In the genomic region with DNA sequence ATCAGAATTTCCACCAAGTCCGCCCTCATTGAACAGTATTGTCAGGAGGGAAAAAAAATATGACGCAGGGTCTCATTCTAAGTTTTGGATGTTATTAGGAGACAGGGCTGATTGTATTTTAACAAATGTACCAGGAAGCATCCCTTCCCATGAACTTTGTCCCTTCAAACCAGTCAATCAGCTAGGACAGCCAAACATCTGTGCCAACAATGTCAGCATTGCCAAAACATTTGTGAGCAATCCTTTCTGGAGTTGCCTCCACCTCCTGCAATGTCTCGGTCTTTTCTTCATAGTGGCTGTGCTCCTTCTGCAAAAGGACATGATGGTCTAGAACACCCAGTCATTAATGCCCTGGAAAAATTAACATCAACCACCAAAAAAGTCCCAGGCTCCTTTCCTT, we compare ENCODE assay signal across 18 mouse cellular contexts.
DNase-seq lines count a peak whose midpoint lies in the region; ATAC-seq and TF ChIP-seq lines count a peak whose summit lies in the region.
"Had no signal": no experiment of that assay in that cellular context is flagged by ENCODE, and none has a peak within 500 bp of the region (broad histone marks: within the 10 kb centered on the region; RNA-seq: fewer than 3 reads in every experiment).

No protein-coding gene starts in this region.

- H3K4me1 ChIP-seq in lung, adult 2 months (ENCODE audit: control insufficient read depth, insufficient read depth, low read length): 0 out of 2 replicates have a peak, but pooled peaks cover 2% of the 10 kb centered on the region

- 75% methylated on average over 3 of the region's 3 CpGs for WGBS in lung, adult 2 months

- ATAC-seq in megakaryocyte-erythroid progenitor cell, adult 5-6 weeks (replicated peaks; ENCODE audit: low FRiP score, low TSS enrichment, poor library complexity, severe bottlenecking): no peak
- ATAC-seq: hindbrain, embryonic 16.5 days; intestine, postnatal 0 days had no signal

- no peak for TF ChIP-seq CTCF in lung, adult 2 months (IDR thresholded peaks at IDR 0.05; ENCODE audit: insufficient read depth, low read length)

- no peak for TF ChIP-seq POLR2A in lung, adult 2 months (IDR thresholded peaks at IDR 0.05; ENCODE audit: borderline replicate concordance, extremely low read depth, low read depth, low read length)

- peak; percentile 60 for DNase-seq in kidney, adult 18-20 months
- no peak for DNase-seq in kidney, postnatal 10 days
- DNase-seq in lung, postnatal 14 days: peak; percentile 31
- DNase-seq in lung, adult 2 months: no peak
- DNase-seq in kidney, postnatal 14 days: peak; percentile 64
- no peak for DNase-seq in frontal cortex, postnatal 25 days (ENCODE audit: low spot score in 2 of 2)
- DNase-seq: cerebellum, postnatal 14 days; embryo, embryonic 11 days; heart, postnatal 4 days; thymus, adult 2 months had no signal

- no peak overlapping the region for H3K4me3 ChIP-seq in lung, adult 2 months (replicated peaks; ENCODE audit: extremely low read depth, low read depth, low read length)
- H3K4me3 ChIP-seq: embryonic facial prominence, embryonic 15.5 days; forebrain, embryonic 12.5 days; limb, embryonic 15.5 days; neural tube, embryonic 12.5 days; stomach, embryonic 15.5 days had no signal

Comparison
In these comparisons a context has a peak if more than half of its experiments do, and no peak if none do; other contexts are left out.
1. DNase-seq: peak in kidney, adult 18-20 months (single experiment), lung, postnatal 14 days (single experiment) and kidney, postnatal 14 days (single experiment); none in kidney, postnatal 10 days (single experiment), lung, adult 2 months (single experiment) and frontal cortex, postnatal 25 days (0 of 2).